Mouse (Mus musculus) layer of hippocampus, adult 9-11 months (tissue): ENCODE measurements at regions not wholly inside any gene's neighbourhood (a gene's known extent, or its start where the extent isn't known, plus 50 kb on each side); places are given as distances from the start of the nearest gene placed in this dataset.

Source experiments
- DNase-seq: peaks from one replicate; pipeline ENCODE4 v3.0.0; 2022

GRCm38 (mm10) chr9:61186541-61187420 lies 185.4 kb upstream of the Tle3 start:
- peak; percentile 56 for DNase-seq

GRCm38 (mm10) chr9:61187713-61188399 lies 184.3 kb upstream of the Tle3 start:
- no peak for DNase-seq

- no peak for DNase-seq
Observed at GRCm38 (mm10) chr9:61189295-61189694, 182.9 kb upstream of the Tle3 start.

GRCm38 (mm10) chr9:61199077-61199753 lies 173.0 kb upstream of the Tle3 start:
- DNase-seq: no peak

DNA sequence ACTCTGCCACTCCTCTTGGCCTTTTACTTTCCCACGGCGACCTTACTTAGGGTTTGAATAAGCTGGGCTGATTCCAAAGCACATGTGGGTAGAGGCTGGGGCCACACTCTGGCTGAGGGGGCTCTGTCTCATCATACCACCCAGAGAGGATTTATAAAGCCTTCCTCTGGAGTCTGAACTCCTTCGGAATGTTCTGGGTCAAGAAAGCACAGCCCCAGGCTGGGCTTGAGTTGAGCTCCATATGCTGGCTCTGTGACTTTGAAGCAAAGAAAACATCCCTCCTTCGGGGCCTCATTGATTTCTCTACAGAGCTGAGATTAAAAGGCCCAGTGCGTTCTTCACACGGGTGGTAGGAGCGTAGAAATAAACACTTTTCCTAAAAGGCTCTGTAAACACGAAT lies 172.3 kb upstream of the Tle3 start:
- no peak for DNase-seq

GRCm38 (mm10) chr9:61200295-61200955 lies 171.7 kb upstream of the Tle3 start:
- no peak for DNase-seq

GRCm38 (mm10) chr9:61205049-61205448 lies 167.1 kb upstream of the Tle3 start:
- DNase-seq: no peak

- DNase-seq: no peak
Observed at GRCm38 (mm10) chr9:61206725-61207365, 165.3 kb upstream of the Tle3 start.

GRCm38 (mm10) chr9:61207423-61208150 lies 164.6 kb upstream of the Tle3 start:
- DNase-seq: no peak

GRCm38 (mm10) chr9:61211627-61212026 lies 160.5 kb upstream of the Tle3 start:
- peak; percentile 24 for DNase-seq

DNA sequence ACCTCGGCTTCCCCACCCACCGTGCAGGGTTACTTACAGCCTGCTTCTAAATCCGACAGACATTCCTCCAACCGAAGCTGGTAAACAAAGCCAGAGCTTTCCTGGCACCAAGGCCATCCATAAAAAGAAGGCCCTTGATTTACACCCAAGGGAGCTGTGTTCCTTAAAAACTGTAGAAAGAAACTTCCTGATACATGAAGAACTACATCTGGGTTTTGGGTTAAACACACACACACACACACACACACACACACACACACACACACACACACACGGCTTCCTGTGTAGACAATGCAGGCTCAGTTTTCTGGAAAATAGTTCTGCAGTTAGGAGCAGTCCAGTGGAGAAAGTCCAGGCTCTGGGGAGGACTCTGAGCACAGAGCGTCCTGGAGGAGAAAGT lies 157.2 kb upstream of the Tle3 start:
- DNase-seq: no peak

DNA sequence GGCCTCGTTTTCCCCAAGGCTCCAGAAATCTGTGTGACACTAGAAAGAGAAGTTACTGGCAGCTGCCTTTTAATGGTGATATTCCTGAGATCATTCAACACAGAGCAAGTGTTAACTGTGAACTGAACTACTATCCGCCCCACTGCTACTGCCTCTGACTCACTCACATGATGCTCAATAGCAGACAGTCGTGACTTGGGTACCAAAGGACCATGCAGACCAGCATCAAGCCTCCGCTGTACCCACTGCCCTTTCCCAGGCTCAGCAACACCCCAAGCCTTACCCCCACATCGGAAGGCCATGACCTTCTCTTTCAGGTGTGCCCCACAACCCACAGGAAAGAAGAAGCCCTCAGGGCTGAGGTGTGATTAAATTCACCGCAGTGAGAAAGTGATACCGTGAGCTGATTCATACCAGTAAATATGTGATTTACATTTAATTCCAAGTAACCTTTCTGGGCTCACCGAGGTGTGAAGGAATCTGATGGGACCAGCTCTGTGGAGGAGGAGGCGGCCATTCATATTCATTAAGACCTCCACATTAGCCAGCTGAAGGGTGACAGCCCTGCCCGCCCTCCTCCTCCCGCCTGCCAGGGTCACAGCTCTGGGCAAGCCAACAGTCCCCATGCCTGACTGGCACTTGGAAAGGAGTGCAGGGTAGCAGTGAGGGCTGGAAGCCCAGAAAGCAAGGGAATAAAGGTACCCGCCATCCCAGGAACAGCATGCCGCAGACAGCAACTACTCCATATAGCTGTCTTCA lies 156.0 kb upstream of the Tle3 start:
- no peak for DNase-seq

- no peak for DNase-seq
Observed at GRCm38 (mm10) chr9:61220017-61220416, 152.1 kb upstream of the Tle3 start.

GRCm38 (mm10) chr9:61222212-61223003 lies 149.8 kb upstream of the Tle3 start:
- DNase-seq: no peak

DNA sequence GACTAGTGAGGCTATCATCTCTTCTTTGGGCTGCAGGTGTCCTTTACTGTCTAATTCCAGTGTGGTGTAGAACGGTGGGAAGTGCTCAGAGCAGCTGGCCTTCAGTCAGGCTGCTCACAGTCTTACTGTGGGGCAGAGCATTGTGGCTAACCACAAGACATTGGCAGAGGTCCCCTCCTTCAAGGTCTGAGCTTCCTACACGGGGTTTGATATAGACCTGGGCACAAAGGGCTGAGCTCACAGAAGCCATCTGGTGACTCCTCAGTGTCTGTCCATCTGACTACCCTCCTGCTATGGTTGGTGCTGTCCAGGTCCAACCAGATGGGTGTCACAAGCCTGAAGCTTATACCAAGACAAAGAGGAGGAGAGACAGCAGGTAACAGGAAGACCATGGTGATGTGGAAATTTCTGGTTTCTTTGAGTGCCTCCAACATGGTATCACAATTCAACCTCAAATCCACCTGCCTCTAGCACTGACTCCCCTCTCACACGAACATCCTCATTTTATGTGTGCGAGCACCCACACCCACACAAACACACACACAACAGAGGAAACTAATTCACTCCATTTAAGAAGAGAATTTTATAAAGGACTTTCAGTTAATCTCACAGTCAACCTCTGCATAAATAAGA lies 147.0 kb upstream of the Tle3 start:
- no peak for DNase-seq

DNA sequence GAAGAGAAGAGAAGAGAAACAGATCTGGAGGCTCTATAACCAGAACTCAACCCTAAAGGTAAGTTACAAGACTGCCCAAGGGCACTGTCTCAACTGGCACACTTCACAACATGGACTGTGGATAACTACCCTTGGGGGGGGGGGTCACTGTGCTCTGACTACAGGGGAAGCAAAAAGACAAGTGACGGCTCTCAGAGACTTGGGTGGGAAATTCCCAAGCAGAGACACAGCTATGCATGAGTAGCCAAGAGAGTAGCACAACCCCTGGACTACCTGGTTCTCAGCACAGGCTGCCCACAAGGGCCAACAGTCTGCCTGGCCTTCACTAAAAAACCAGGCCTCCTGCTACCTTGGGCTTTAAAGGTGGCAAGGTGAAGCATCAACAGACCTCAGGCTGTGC lies 146.3 kb upstream of the Tle3 start:
- DNase-seq: no peak

DNA sequence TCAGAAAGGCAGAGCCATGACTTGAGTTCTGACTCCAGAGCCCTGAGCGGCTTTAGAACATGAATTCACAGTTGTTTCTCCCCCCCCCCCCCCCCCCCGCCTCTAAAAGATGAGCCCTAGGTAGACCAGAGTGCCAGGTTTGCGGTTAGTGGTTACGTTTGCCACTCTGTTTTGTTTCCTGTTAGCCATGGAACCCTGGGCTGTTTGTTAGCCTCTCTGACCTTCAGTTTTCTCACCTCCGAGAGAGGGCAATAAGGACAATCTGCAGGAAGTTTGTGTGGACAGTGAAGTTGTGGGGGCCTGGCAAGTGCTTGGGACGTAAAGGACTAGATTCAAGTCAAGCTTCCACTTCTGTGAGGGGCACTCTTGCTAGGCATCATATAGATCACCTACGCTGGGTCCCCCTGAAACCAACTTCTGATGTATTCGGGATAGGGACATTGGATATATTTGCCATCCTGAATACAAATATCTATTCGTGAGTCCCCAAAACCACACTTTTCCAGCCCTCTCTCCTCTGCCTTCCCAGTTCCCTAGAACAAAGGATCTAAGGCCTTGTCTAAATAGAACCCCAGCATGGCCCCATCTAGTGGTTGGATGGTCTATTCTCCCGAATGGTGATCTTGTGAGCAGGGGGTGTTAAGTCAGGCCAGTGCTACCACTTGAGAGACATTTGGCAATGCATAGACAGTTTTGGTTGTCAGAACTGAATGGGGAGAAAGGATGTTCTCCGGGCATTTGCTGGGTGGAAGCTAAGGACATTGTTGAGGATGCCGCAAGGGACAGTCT lies 145.4 kb upstream of the Tle3 start:
- DNase-seq: no peak

DNA sequence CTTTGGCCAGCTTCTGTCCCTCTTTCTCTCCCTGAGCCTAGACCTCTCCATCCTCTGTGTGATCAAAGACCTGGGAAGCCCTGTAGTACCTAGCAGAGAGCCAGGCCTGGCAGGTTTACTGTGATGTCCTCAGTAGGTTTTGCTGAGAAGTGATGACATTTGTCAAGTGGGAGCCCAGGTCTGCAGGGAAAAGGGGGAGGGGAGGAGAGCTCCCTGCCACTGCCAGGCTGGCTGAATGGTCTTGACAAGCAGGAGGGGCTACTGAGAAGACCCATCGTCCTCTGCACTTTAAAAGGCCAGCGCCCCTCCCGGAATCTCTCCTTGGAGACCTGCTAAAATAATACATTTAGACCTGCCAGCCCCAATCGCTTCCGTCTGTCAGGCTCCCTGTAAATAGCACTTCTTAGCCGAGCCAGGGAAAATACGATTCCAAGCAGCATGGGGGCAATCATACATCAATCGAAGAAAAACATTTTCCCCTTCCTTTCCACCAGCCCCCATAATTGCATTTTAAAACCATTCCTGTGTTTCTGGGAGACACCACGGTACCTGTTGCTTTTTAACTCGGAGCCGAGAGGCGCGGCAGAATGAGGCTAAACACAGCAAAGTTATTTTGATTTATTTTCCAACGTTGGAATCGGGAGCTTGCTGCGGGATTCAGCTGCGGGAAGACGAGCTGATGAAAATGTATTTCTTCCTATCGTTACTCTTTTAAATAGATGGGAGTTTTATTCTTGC lies 144.5 kb upstream of the Tle3 start:
- DNase-seq: no peak
